Comparison of ENCODE assay signal across 8 mouse cellular contexts in the genomic region with DNA sequence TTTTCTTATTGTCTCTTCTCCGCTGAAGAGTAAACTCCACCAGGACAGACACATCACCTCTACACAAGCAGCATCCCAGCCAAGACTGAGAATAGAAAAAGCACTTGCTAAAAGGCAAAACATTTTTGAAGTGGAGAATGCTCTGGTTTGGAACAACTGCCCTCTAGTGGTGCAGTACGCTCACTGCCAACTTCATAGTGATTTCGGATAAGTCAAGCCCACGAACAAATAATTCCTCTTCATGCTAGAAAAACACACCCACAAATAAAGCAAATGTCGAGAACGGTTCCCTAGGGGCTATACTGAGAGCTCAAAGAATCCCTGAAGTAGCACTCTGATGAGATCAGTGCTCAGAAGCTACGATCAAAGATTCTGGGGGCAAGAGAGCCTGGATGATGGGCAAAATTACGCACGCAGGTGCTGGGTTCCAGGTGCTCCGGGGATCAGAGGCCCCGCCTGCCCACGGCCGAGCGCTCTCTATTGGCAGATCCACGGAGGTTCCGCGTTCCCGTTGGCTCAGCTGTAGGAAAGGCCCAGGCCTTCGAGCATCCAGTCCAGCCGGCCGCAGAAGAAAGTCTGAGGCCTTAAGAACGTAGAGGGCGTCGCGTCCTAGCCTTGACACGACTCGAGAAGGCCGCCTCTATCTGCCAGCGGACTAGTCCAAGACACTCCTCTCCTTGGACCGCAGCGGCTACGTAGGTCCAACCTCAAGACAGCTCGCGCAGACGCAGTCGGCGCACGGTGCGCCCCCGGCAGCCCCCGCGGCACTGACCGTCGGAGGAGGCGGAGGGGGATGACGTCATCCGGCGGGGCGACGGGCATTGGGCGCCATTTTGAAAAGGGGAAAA. TPM values are rescaled to one million over a fixed set of nuclear protein-coding genes. Genes with fewer than 3 reads are reported as not detected.
DNase-seq lines count a peak whose midpoint lies in the region; ATAC-seq and TF ChIP-seq lines count a peak whose summit lies in the region.

Gene Ppp2r2d, plus strand, starts transcription at position 536 of the 848 bp plus-strand sequence.
Gene Mapk1ip1, minus strand, starts transcription at position 730 of the 848 bp plus-strand sequence.

- peak within 1 kb of the TSS; percentile 96 for H3K9ac ChIP-seq in forebrain, embryonic 16.5 days (replicated peaks; ENCODE audit: low read depth, low read length)
- H3K9ac ChIP-seq in lung, embryonic 14.5 days: peak within 1 kb of the TSS; percentile 98

- TF ChIP-seq POLR2A in olfactory bulb, adult 2 months (IDR thresholded peaks at IDR 0.05; ENCODE audit: insufficient read depth, low read depth, low read length): peak; percentile 87
- peak; percentile 64; the same call in 1 of the 2 replicates for TF ChIP-seq POLR2A in thymus, adult 2 months (IDR thresholded peaks at IDR 0.05; ENCODE audit: control insufficient read depth, extremely low read depth, insufficient read depth, low read length, poor library complexity)

- peaks cover 56% of the 10 kb centered on the region for H3K4me1 ChIP-seq in G1E (ENCODE audit: insufficient read depth, low read depth, low read length)
- peaks cover 58% of the 10 kb centered on the region for H3K4me1 ChIP-seq in forebrain, embryonic 16.5 days (replicated peaks; ENCODE audit: control insufficient read depth, insufficient read depth, low read length)
- H3K4me1 ChIP-seq in lung, embryonic 14.5 days (ENCODE audit: insufficient read depth): 0 out of 2 replicates have a peak, but pooled peaks cover 5% of the 10 kb centered on the region
- peaks cover 25% of the 10 kb centered on the region for H3K4me1 ChIP-seq in olfactory bulb, adult 2 months (ENCODE audit: control insufficient read depth, insufficient read depth, low read length)
- peaks cover 19% of the 10 kb centered on the region for H3K4me1 ChIP-seq in thymus, adult 2 months (replicated peaks; ENCODE audit: control insufficient read depth, insufficient read depth, low read length)

- peaks cover 58% of the 10 kb centered on the region for H3K36me3 ChIP-seq in G1E (replicated peaks)
- H3K36me3 ChIP-seq in forebrain, embryonic 16.5 days (ENCODE audit: control insufficient read depth, insufficient read depth): no peaks in the 10 kb centered on the region
- peaks cover 20% of the 10 kb centered on the region; the same call in 1 of the 2 replicates for H3K36me3 ChIP-seq in lung, embryonic 14.5 days (ENCODE audit: insufficient read depth)
- no peaks in the 10 kb centered on the region for H3K36me3 ChIP-seq in thymus, adult 2 months (ENCODE audit: control insufficient read depth, insufficient read depth, low read length)

- ATAC-seq in G1E (ENCODE audit: extremely low read depth, insufficient number of reproducible peaks, low FRiP score, poor library complexity, severe bottlenecking): peak; percentile 85
- peak; percentile 92 for ATAC-seq in forebrain, embryonic 16.5 days
- peak; percentile 97 for ATAC-seq in lung, embryonic 14.5 days (ENCODE audit: insufficient read depth)

- intact Hi-C loops in heart, postnatal 36 days (cut with DNase I): loop anchor here (2.0 kb wide), 1 partner anchor 63 kb away; the partner anchor contains the start of gene Bnip3

- no peaks in the 10 kb centered on the region for H3K9me3 ChIP-seq in G1E (replicated peaks)
- no peaks in the 10 kb centered on the region for H3K9me3 ChIP-seq in forebrain, embryonic 16.5 days (ENCODE audit: control insufficient read depth, low read length)
- H3K9me3 ChIP-seq in lung, embryonic 14.5 days (ENCODE audit: low read depth, low read length): no peaks in the 10 kb centered on the region

- TF ChIP-seq CTCF in G1E (IDR thresholded peaks at IDR 0.05; ENCODE audit: low read depth, low read length): peak; percentile 82
- peak; percentile 91 for TF ChIP-seq CTCF in layer of hippocampus, adult 2 months (conservative IDR thresholded peaks at IDR 0.05)
- peak; percentile 86 for TF ChIP-seq CTCF in lung, embryonic 14.5 days (IDR thresholded peaks at IDR 0.05; ENCODE audit: low read depth)
- peak; percentile 53; the same call in 1 of the 2 replicates for TF ChIP-seq CTCF in olfactory bulb, adult 2 months (IDR thresholded peaks at IDR 0.05; ENCODE audit: insufficient read depth, low read depth, low read length)
- peak; percentile 56; the same call in 1 of the 2 replicates for TF ChIP-seq CTCF in thymus, adult 2 months (IDR thresholded peaks at IDR 0.05; ENCODE audit: borderline replicate concordance, control insufficient read depth, extremely low read depth, insufficient read depth, low read length, poor library complexity)

- peak within 1 kb of the TSS; percentile 89 for H3K27ac ChIP-seq in forebrain, embryonic 16.5 days (ENCODE audit: low read length)
- H3K27ac ChIP-seq in layer of hippocampus, adult 2 months: peak within 1 kb of the TSS; percentile 96
- H3K27ac ChIP-seq in lung, embryonic 14.5 days (ENCODE audit: low read depth): peak within 1 kb of the TSS; percentile 92
- H3K27ac ChIP-seq in olfactory bulb, adult 2 months (ENCODE audit: insufficient read depth, low read depth, low read length): peak within 1 kb of the TSS; percentile 90
- peak within 1 kb of the TSS; percentile 73 for H3K27ac ChIP-seq in thymus, adult 2 months (ENCODE audit: control insufficient read depth, insufficient read depth, low read length)

- whole genome bisulfite sequencing in forebrain, embryonic 16.5 days: under 1% methylated on average over 50 of the region's 51 CpGs
- under 1% methylated on average over 51 of the region's 51 CpGs for WGBS in lung, embryonic 14.5 days
- under 1% methylated on average over 51 of the region's 51 CpGs for WGBS in olfactory bulb, adult 2 months
- WGBS in thymus, adult 2 months: under 1% methylated on average over 51 of the region's 51 CpGs

- DNase-seq in G1E (ENCODE audit: low spot score): peak; percentile 81
- peak; percentile 95 to 98 for DNase-seq in cerebellum, adult 18-20 months
- DNase-seq in heart, postnatal 36 days: peak; percentile 95 to 97
- DNase-seq in layer of hippocampus, adult 2 months (ENCODE audit: low spot score in 2 of 2): peak; percentile 94 to 97
- DNase-seq in lung, embryonic 14.5 days: peak; percentile 99
- peak; percentile 92 for DNase-seq in thymus, adult 2 months

- H3K27me3 ChIP-seq in G1E (ENCODE audit: insufficient read depth, low read length): no peaks in the 10 kb centered on the region
- no peaks in the 10 kb centered on the region for H3K27me3 ChIP-seq in forebrain, embryonic 16.5 days (replicated peaks; ENCODE audit: control insufficient read depth, insufficient read depth, low read length)
- H3K27me3 ChIP-seq in lung, embryonic 14.5 days (ENCODE audit: insufficient read depth, low read length): no peaks in the 10 kb centered on the region
- H3K27me3 ChIP-seq in thymus, adult 2 months (ENCODE audit: control insufficient read depth, insufficient read depth, low read length): no peaks in the 10 kb centered on the region

- H3K4me2 ChIP-seq in forebrain, embryonic 16.5 days (ENCODE audit: low read length): peak within 1 kb of the TSS; percentile 92
- peak within 1 kb of the TSS; percentile 92 for H3K4me2 ChIP-seq in lung, embryonic 14.5 days

- peak within 1 kb of the TSS; percentile 94 for H3K4me3 ChIP-seq in G1E (ENCODE audit: low read depth, low read length)
- H3K4me3 ChIP-seq in forebrain, embryonic 16.5 days (replicated peaks; ENCODE audit: low read length): peak within 1 kb of the TSS; percentile 90
- peak within 1 kb of the TSS; percentile 95 for H3K4me3 ChIP-seq in layer of hippocampus, adult 2 months
- peak within 1 kb of the TSS; percentile 97 for H3K4me3 ChIP-seq in lung, embryonic 14.5 days (ENCODE audit: low read depth, low read length)
- peak within 1 kb of the TSS; percentile 84 for H3K4me3 ChIP-seq in olfactory bulb, adult 2 months (ENCODE audit: insufficient read depth, low read depth, low read length)
- H3K4me3 ChIP-seq in thymus, adult 2 months (ENCODE audit: control insufficient read depth, insufficient read depth, low read length): peak within 1 kb of the TSS; percentile 70

RNA-seq across cellular contexts. Expression of gene Ppp2r2d, which starts in this region (rescaled TPM):
- 27.5 and 29.9 TPM in 2 replicates for total RNA-seq in G1E (2014; fragmentation: Nextera tagmentation)
- total RNA-seq in G1E (2017): 35.1 and 38.4 TPM in 2 replicates
- polyA plus RNA-seq in G1E (2012): 14.9 and 17.4 TPM in 2 replicates
- 72.2 and 73.0 TPM in 2 replicates for polyA plus RNA-seq in forebrain, embryonic 16.5 days (2015; fragmentation: Nextera tagmentation; extraction: Ambion mirVana)
- total RNA-seq in heart, postnatal 36 days (2021): 10 to 100 TPM; 39.6 to 42.1 TPM
- total RNA-seq in layer of hippocampus, adult 2 months (2021): 10 to 100 TPM; 62.2 to 62.8 TPM
- polyA plus RNA-seq in lung, embryonic 14.5 days (2014; fragmentation: Nextera tagmentation; extraction: Ambion mirVana): 49.8 and 50.9 TPM in 2 replicates
- not detected in 2 replicates for polyA plus RNA-seq in olfactory bulb, adult 2 months (2012; ENCODE audit: insufficient read depth, insufficient read length, low replicate concordance, missing spikeins)
- polyA plus RNA-seq in thymus, adult 2 months (2012; rRNA removed): 27.6 and 29.0 TPM in 2 replicates

RNA-seq across cellular contexts. Expression of gene Mapk1ip1, which starts in this region (rescaled TPM):
- 26.6 and 28.1 TPM in 2 replicates for total RNA-seq in G1E (2014; fragmentation: Nextera tagmentation)
- 6.5 and 7.1 TPM in 2 replicates for total RNA-seq in G1E (2017)
- polyA plus RNA-seq in G1E (2012): 3.9 and 6.3 TPM in 2 replicates
- 35.0 and 37.6 TPM in 2 replicates for polyA plus RNA-seq in forebrain, embryonic 16.5 days (2015; fragmentation: Nextera tagmentation; extraction: Ambion mirVana)
- total RNA-seq in heart, postnatal 36 days (2021): 10 to 100 TPM; 19.9 to 24.7 TPM
- total RNA-seq in layer of hippocampus, adult 2 months (2021): 10 to 100 TPM; 49.6 to 52.4 TPM
- polyA plus RNA-seq in lung, embryonic 14.5 days (2014; fragmentation: Nextera tagmentation; extraction: Ambion mirVana): 10.4 and 11.3 TPM in 2 replicates
- polyA plus RNA-seq in olfactory bulb, adult 2 months (2012; ENCODE audit: insufficient read depth, insufficient read length, low replicate concordance, missing spikeins): not detected in 2 replicates
- 92.4 and 103 TPM in 2 replicates for polyA plus RNA-seq in thymus, adult 2 months (2012; rRNA removed)

Comparison
In these comparisons a context has a peak if more than half of its experiments do, and no peak if none do; other contexts are left out.
1. Peak in every context shown above with its lines: DNase-seq, ATAC-seq, H3K4me3 ChIP-seq and H3K27ac ChIP-seq.